Mouse (Mus musculus) ES-E14 (cell line): ENCODE measurements around the gene Clec1b. TPM values are rescaled to one million over a fixed set of nuclear protein-coding genes. Genes with fewer than 3 reads are reported as not detected.

Experiments
- DNase-seq: peaks from one replicate; pipeline ENCODE4 v3.0.0-alpha.2; 2013; ENCODE audit warnings: low read depth, low spot score
- H3K27ac ChIP-seq: 2 replicates; pipeline ENCODE4 v1.5.1; 2012; ENCODE audit warnings: low read depth, mild to moderate bottlenecking, low read length, moderate library complexity, mixed read lengths; ENCODE audit not compliant: poor library complexity, insufficient read depth, severe bottlenecking
- H3K36me3 ChIP-seq: 2 replicates; pipeline ENCODE4 v1.6.1; 2012; ENCODE audit warnings: mild to moderate bottlenecking, low read length, moderate library complexity, mixed read lengths; ENCODE audit not compliant: control insufficient read depth, poor library complexity, insufficient read depth, severe bottlenecking
- H3K4me1 ChIP-seq, 2 experiments: fragments of 150-350 bp in 1 of 2; sonication (generic) in 1 of 2; 2 replicates each; pipeline ENCODE4 v1.6.1; 2012; ENCODE audit warnings: low read length in 2 of 2, mild to moderate bottlenecking in 1 of 2, mixed read lengths in 1 of 2; ENCODE audit not compliant: control insufficient read depth in 2 of 2, insufficient read depth in 2 of 2, poor library complexity in 1 of 2
- H3K4me3 ChIP-seq, 2 experiments: fragments of 150-350 bp in 1 of 2; sonication (generic) in 1 of 2; 2 replicates each; pipeline ENCODE4 v1.5.1; 2012; ENCODE audit warnings: low read length in 2 of 2, low read depth in 1 of 2, mild to moderate bottlenecking in 1 of 2, mixed read lengths in 1 of 2; ENCODE audit not compliant: insufficient read depth in 1 of 2, poor library complexity in 1 of 2, severe bottlenecking in 1 of 2
- H3K9ac ChIP-seq: 2 replicates; pipeline ENCODE4 v1.6.1; 2012; ENCODE audit warnings: low read depth, mild to moderate bottlenecking, low read length, mixed read lengths; ENCODE audit not compliant: poor library complexity, insufficient read depth, severe bottlenecking
- H3K9me3 ChIP-seq: fragments of 150-350 bp; sonication (generic); 2 replicates; pipeline ENCODE4 v1.6.1; 2012; ENCODE audit warnings: low read depth, mild to moderate bottlenecking, low read length; ENCODE audit not compliant: control insufficient read depth, insufficient read depth
- CHD2 ChIP-seq: IDR thresholded peaks from 2 replicates; pipeline ENCODE4 v1.6.1; 2014; ENCODE audit warnings: mild to moderate bottlenecking, low read depth, low read length, inconsistent platforms
- HCFC1 ChIP-seq: IDR thresholded peaks from 2 replicates; pipeline ENCODE4 v1.6.1; 2012; ENCODE audit warnings: low read length, inconsistent platforms, borderline replicate concordance; ENCODE audit not compliant: insufficient read depth
- MAFK ChIP-seq: IDR thresholded peaks from 2 replicates; pipeline ENCODE4 v1.6.1; 2014; ENCODE audit warnings: mild to moderate bottlenecking, low read depth, low read length, inconsistent platforms; ENCODE audit not compliant: insufficient read depth
- ZC3H11A ChIP-seq: IDR thresholded peaks from 2 replicates; pipeline ENCODE4 v1.6.1; 2012; ENCODE audit warnings: low read depth, mild to moderate bottlenecking, inconsistent platforms, low read length, borderline replicate concordance
- ZNF384 ChIP-seq: IDR thresholded peaks from 2 replicates; pipeline ENCODE4 v1.6.1; 2012; ENCODE audit warnings: low read depth, low read length, inconsistent platforms
- in situ Hi-C, 2 experiments: fragments of 600-800 bp; cut with MboI; formaldehyde crosslinking; loops; one replicate each; pipeline ENCODE4 v1.15.1; 2025; ENCODE audit warnings: low sequenced_read_pairs in 2 of 2, inconsistent platforms in 1 of 2; ENCODE audit not compliant: unreplicated experiment in 2 of 2
- total RNA-seq: library from RNA; depleted of rRNA; stranded (reverse); fragments of 300-350 nt; gene quantifications from 2 replicates; pipeline ENCODE4 v1.2.3, GENCODE M21; 2012

The Clec1b gene
- total RNA-seq, 1 experiment = not detected

- no peak for DNase-seq
- no peak overlapping the region for H3K9ac ChIP-seq
Measured at GRCm38 (mm10) chr6:129427281-129427680, 30.2 kb downstream of the Clec1b start.

GRCm38 (mm10) chr6:129434239-129434638 lies 37.1 kb downstream of the Clec1b start:
- no peaks in the 10 kb centered on the region for H3K4me1 ChIP-seq
- no peak overlapping the region for H3K9ac ChIP-seq
- no peaks in the 10 kb centered on the region for H3K36me3 ChIP-seq
- TF ChIP-seq ZNF384 (no peak), ZC3H11A (no peak), CHD2 (no peak), MAFK (no peak), HCFC1 (no peak)
- no peak for DNase-seq
- no peak overlapping the region for H3K27ac ChIP-seq
- H3K4me3 ChIP-seq = no peak overlapping the region
- in situ Hi-C loops = no loop called here
- no peaks in the 10 kb centered on the region for H3K9me3 ChIP-seq

More at GRCm38 (mm10) chr6:129427281-129427680, 30.2 kb downstream of the Clec1b start:
- Histone ChIP-seq H3K4me1 (no peaks in the 10 kb centered on the region), H3K4me3 (no peak overlapping the region), H3K9me3 (no peaks in the 10 kb centered on the region), H3K27ac (no peak overlapping the region), H3K36me3 (no peaks in the 10 kb centered on the region)
- in situ Hi-C loops = no loop called here
- TF ChIP-seq HCFC1 (no peak), CHD2 (no peak), MAFK (no peak), ZNF384 (no peak), ZC3H11A (no peak)

GRCm38 (mm10) chr6:129436025-129436424 lies 38.9 kb downstream of the Clec1b start:
- H3K27ac ChIP-seq = no peak overlapping the region
- no peak for TF ChIP-seq HCFC1
- TF ChIP-seq ZC3H11A = no peak
- TF ChIP-seq CHD2 = no peak
- no peak for TF ChIP-seq MAFK
- TF ChIP-seq ZNF384 = no peak
- DNase-seq = no peak
- H3K4me3 ChIP-seq = no peak overlapping the region
- no peak overlapping the region for H3K9ac ChIP-seq
- in situ Hi-C loops = no loop called here
- H3K4me1 ChIP-seq = no peaks in the 10 kb centered on the region
- no peaks in the 10 kb centered on the region for H3K9me3 ChIP-seq
- H3K36me3 ChIP-seq = no peaks in the 10 kb centered on the region

- Histone ChIP-seq H3K9ac (no peak overlapping the region), H3K4me1 (no peaks in the 10 kb centered on the region), H3K27ac (no peak overlapping the region), H3K4me3 (no peak overlapping the region), H3K9me3 (no peaks in the 10 kb centered on the region), H3K36me3 (no peaks in the 10 kb centered on the region)
- in situ Hi-C loops = no loop called here
- TF ChIP-seq HCFC1 (no peak), ZC3H11A (no peak), MAFK (no peak), ZNF384 (no peak), CHD2 (no peak)
- DNase-seq = no peak
Measured at GRCm38 (mm10) chr6:129438033-129438432, 40.9 kb downstream of the Clec1b start.

- H3K27ac ChIP-seq = no peak overlapping the region
- H3K4me1 ChIP-seq = no peaks in the 10 kb centered on the region
- H3K36me3 ChIP-seq = no peaks in the 10 kb centered on the region
- DNase-seq = no peak
- no peak overlapping the region for H3K9ac ChIP-seq
- H3K4me3 ChIP-seq = no peak overlapping the region
- in situ Hi-C loops = no loop called here
- TF ChIP-seq MAFK = no peak
- TF ChIP-seq ZC3H11A = no peak
- no peak for TF ChIP-seq CHD2
- TF ChIP-seq ZNF384 = no peak
- TF ChIP-seq HCFC1 = no peak
- no peaks in the 10 kb centered on the region for H3K9me3 ChIP-seq
Measured at GRCm38 (mm10) chr6:129449743-129450142, 52.6 kb downstream of the Clec1b start.
